8 mouse cellular contexts compared by ENCODE assay signal in genomic region chr2:5951621-5952211, GRCm38 (mm10). TPM values are rescaled to one million over a fixed set of nuclear protein-coding genes. Genes with fewer than 3 reads are reported as not detected.
A peak's percentile ranks its signal among the peaks of the same experiment; 100 is the strongest.
DNase-seq lines count a peak whose midpoint lies in the region; ATAC-seq and TF ChIP-seq lines count a peak whose summit lies in the region.

No protein-coding gene starts in this region.

- peak overlapping the region; percentile 96 for H3K9ac ChIP-seq in kidney, postnatal 0 days (ENCODE audit: low read depth, low read length)
- H3K9ac ChIP-seq in hindbrain, embryonic 14.5 days: peak overlapping the region; percentile 94
- peak overlapping the region; percentile 96 for H3K9ac ChIP-seq in lung, embryonic 16.5 days (ENCODE audit: low read length)
- H3K9ac ChIP-seq in stomach, embryonic 15.5 days: peak overlapping the region; percentile 94

- ATAC-seq in kidney, postnatal 0 days (replicated peaks; ENCODE audit: low FRiP score, low read depth): peak; percentile 69
- no peak for ATAC-seq in G1E (ENCODE audit: extremely low read depth, insufficient number of reproducible peaks, low FRiP score, poor library complexity, severe bottlenecking)
- ATAC-seq in hindbrain, embryonic 14.5 days (ENCODE audit: low FRiP score): peak; percentile 70; the same call in 1 of the 2 replicates
- peak; percentile 69 for ATAC-seq in lung, embryonic 16.5 days (ENCODE audit: low read depth)
- ATAC-seq in stomach, embryonic 15.5 days (ENCODE audit: insufficient read depth, low FRiP score, low read depth): peak; percentile 44

- no peaks in the 10 kb centered on the region for H3K9me3 ChIP-seq in kidney, postnatal 0 days (replicated peaks; ENCODE audit: low read length)
- no peaks in the 10 kb centered on the region for H3K9me3 ChIP-seq in G1E (replicated peaks)
- no peaks in the 10 kb centered on the region for H3K9me3 ChIP-seq in hindbrain, embryonic 14.5 days (ENCODE audit: control insufficient read depth, low read length)
- H3K9me3 ChIP-seq in lung, embryonic 16.5 days (ENCODE audit: control insufficient read depth, low read length): no peaks in the 10 kb centered on the region
- H3K9me3 ChIP-seq in stomach, embryonic 15.5 days: no peaks in the 10 kb centered on the region

- peaks cover 3% of the 10 kb centered on the region; the same call in 1 of the 2 replicates for H3K4me1 ChIP-seq in kidney, postnatal 0 days (replicated peaks; ENCODE audit: insufficient read depth, low read length)
- peaks cover 16% of the 10 kb centered on the region for H3K4me1 ChIP-seq in G1E (ENCODE audit: insufficient read depth, low read depth, low read length)
- peaks cover 14% of the 10 kb centered on the region for H3K4me1 ChIP-seq in hindbrain, embryonic 14.5 days (replicated peaks; ENCODE audit: control insufficient read depth, insufficient read depth, low read length)
- peaks cover 6% of the 10 kb centered on the region; the same call in 1 of the 2 replicates for H3K4me1 ChIP-seq in lung, embryonic 16.5 days (replicated peaks; ENCODE audit: control insufficient read depth, insufficient read depth, low read length)
- H3K4me1 ChIP-seq in stomach, embryonic 15.5 days: 0 out of 2 replicates have a peak, but pooled peaks cover 2% of the 10 kb centered on the region

- no peak for TF ChIP-seq CTCF in kidney, postnatal 0 days (IDR thresholded peaks at IDR 0.05; ENCODE audit: low read depth)
- no peak for TF ChIP-seq CTCF in G1E (IDR thresholded peaks at IDR 0.05; ENCODE audit: low read depth, low read length)

- peak overlapping the region; percentile 98 for H3K4me3 ChIP-seq in kidney, postnatal 0 days (replicated peaks; ENCODE audit: low read depth, low read length)
- H3K4me3 ChIP-seq in G1E (ENCODE audit: low read depth, low read length): peak overlapping the region; percentile 97
- H3K4me3 ChIP-seq in hindbrain, embryonic 14.5 days (replicated peaks; ENCODE audit: low read length): peak overlapping the region; percentile 79
- peak overlapping the region; percentile 67 for H3K4me3 ChIP-seq in lung, embryonic 16.5 days (ENCODE audit: low read length)
- peak overlapping the region; percentile 81 for H3K4me3 ChIP-seq in stomach, embryonic 15.5 days (replicated peaks)

- WGBS in kidney, postnatal 0 days: under 1% methylated on average over 45 of the region's 46 CpGs
- under 1% methylated on average over 45 of the region's 46 CpGs for WGBS in hindbrain, embryonic 14.5 days
- under 1% methylated on average over 46 of the region's 46 CpGs for WGBS in lung, embryonic 16.5 days
- WGBS in stomach, embryonic 15.5 days: 1% methylated on average over 46 of the region's 46 CpGs

- H3K36me3 ChIP-seq in kidney, postnatal 0 days (ENCODE audit: insufficient read depth, low read length): no peaks in the 10 kb centered on the region
- peaks cover 10% of the 10 kb centered on the region for H3K36me3 ChIP-seq in G1E (replicated peaks)
- no peaks in the 10 kb centered on the region for H3K36me3 ChIP-seq in hindbrain, embryonic 14.5 days (replicated peaks; ENCODE audit: control insufficient read depth, insufficient read depth)
- no peaks in the 10 kb centered on the region for H3K36me3 ChIP-seq in lung, embryonic 16.5 days (ENCODE audit: control insufficient read depth, insufficient read depth, low read length)
- no peaks in the 10 kb centered on the region for H3K36me3 ChIP-seq in stomach, embryonic 15.5 days

- H3K4me2 ChIP-seq in kidney, postnatal 0 days (ENCODE audit: low read length): peak overlapping the region; percentile 90
- peak overlapping the region; percentile 92 for H3K4me2 ChIP-seq in hindbrain, embryonic 14.5 days (replicated peaks)
- H3K4me2 ChIP-seq in lung, embryonic 16.5 days (ENCODE audit: low read depth, low read length): peak overlapping the region; percentile 79
- H3K4me2 ChIP-seq in stomach, embryonic 15.5 days: peak overlapping the region; percentile 68

- H3K27ac ChIP-seq in kidney, postnatal 0 days: peak overlapping the region; percentile 96
- peak overlapping the region; percentile 86 for H3K27ac ChIP-seq in hindbrain, embryonic 14.5 days
- H3K27ac ChIP-seq in lung, embryonic 16.5 days (ENCODE audit: low read length): peak overlapping the region; percentile 86
- H3K27ac ChIP-seq in stomach, embryonic 15.5 days: peak overlapping the region; percentile 84

- DNase-seq in kidney, postnatal 0 days (ENCODE audit: low spot score): peak; percentile 79
- DNase-seq in kidney, adult 8-10 months: no peak
- peak; percentile 25 for DNase-seq in G1E (ENCODE audit: low spot score)
- DNase-seq in c-Kit-negative CD71-positive TER-119-positive erythroid progenitor cells, embryonic 14.5 days (ENCODE audit: low read depth, low spot score): peak; percentile 29
- DNase-seq in hindbrain, embryonic 14.5 days (ENCODE audit: low spot score): peak; percentile 27
- DNase-seq in frontal cortex, postnatal 36 days (ENCODE audit: low spot score in 2 of 2): no peak

- no peaks in the 10 kb centered on the region for H3K27me3 ChIP-seq in kidney, postnatal 0 days (ENCODE audit: insufficient read depth, low read length)
- no peaks in the 10 kb centered on the region for H3K27me3 ChIP-seq in G1E (ENCODE audit: insufficient read depth, low read length)
- no peaks in the 10 kb centered on the region for H3K27me3 ChIP-seq in hindbrain, embryonic 14.5 days (ENCODE audit: control insufficient read depth, insufficient read depth, low read length)
- H3K27me3 ChIP-seq in lung, embryonic 16.5 days (ENCODE audit: control insufficient read depth, insufficient read depth, low read depth, low read length): no peaks in the 10 kb centered on the region
- no peaks in the 10 kb centered on the region for H3K27me3 ChIP-seq in stomach, embryonic 15.5 days (replicated peaks)

RNA-seq across cellular contexts. Expression of gene Upf2, which starts 0.4 kb away (rescaled TPM):
- 7.3 and 8.0 TPM in 2 replicates for polyA plus RNA-seq in kidney, postnatal 0 days (2015; fragmentation: Nextera tagmentation; extraction: Ambion mirVana)
- total RNA-seq in G1E (2014; fragmentation: Nextera tagmentation) (46.0 and 48.8 TPM in 2 replicates), G1E (2017) (22.0 and 27.9 TPM in 2 replicates)
- 4.7 and 6.2 TPM in 2 replicates for polyA plus RNA-seq in G1E (2012)
- 7.9 and 8.1 TPM in 2 replicates for polyA plus RNA-seq in hindbrain, embryonic 14.5 days (2014; fragmentation: Nextera tagmentation; extraction: Ambion mirVana)
- 9.2 and 10.1 TPM in 2 replicates for polyA plus RNA-seq in lung, embryonic 16.5 days (2015; fragmentation: Nextera tagmentation; extraction: Ambion mirVana)
- polyA plus RNA-seq in stomach, embryonic 15.5 days (2015; fragmentation: Nextera tagmentation; extraction: Ambion mirVana): 9.5 and 10.2 TPM in 2 replicates

RNA-seq across cellular contexts. Expression of gene Dhtkd1, which starts 9.1 kb away (rescaled TPM):
- 1.8 and 2.2 TPM in 2 replicates for polyA plus RNA-seq in kidney, postnatal 0 days (2015; fragmentation: Nextera tagmentation; extraction: Ambion mirVana)
- total RNA-seq in G1E (2014; fragmentation: Nextera tagmentation) (not detected in 2 replicates), G1E (2017) (0.11 TPM in 1 of 2 replicates, not detected in the other)
- 0.02 TPM in 1 of 2 replicates, not detected in the other for polyA plus RNA-seq in G1E (2012)
- 4.0 and 5.2 TPM in 2 replicates for polyA plus RNA-seq in hindbrain, embryonic 14.5 days (2014; fragmentation: Nextera tagmentation; extraction: Ambion mirVana)
- polyA plus RNA-seq in lung, embryonic 16.5 days (2015; fragmentation: Nextera tagmentation; extraction: Ambion mirVana): 1.9 and 3.5 TPM in 2 replicates
- polyA plus RNA-seq in stomach, embryonic 15.5 days (2015; fragmentation: Nextera tagmentation; extraction: Ambion mirVana): 3.0 and 3.7 TPM in 2 replicates

RNA-seq across cellular contexts. Expression of gene Sec61a2, which starts 56.5 kb away (rescaled TPM):
- 36.6 and 43.2 TPM in 2 replicates for polyA plus RNA-seq in kidney, postnatal 0 days (2015; fragmentation: Nextera tagmentation; extraction: Ambion mirVana)
- total RNA-seq in G1E (2014; fragmentation: Nextera tagmentation): 116 and 120 TPM in 2 replicates
- total RNA-seq in G1E (2017): 36.4 and 46.5 TPM in 2 replicates
- 2.5 and 2.9 TPM in 2 replicates for polyA plus RNA-seq in G1E (2012)
- 108 and 109 TPM in 2 replicates for polyA plus RNA-seq in hindbrain, embryonic 14.5 days (2014; fragmentation: Nextera tagmentation; extraction: Ambion mirVana)
- 65.9 and 68.1 TPM in 2 replicates for polyA plus RNA-seq in lung, embryonic 16.5 days (2015; fragmentation: Nextera tagmentation; extraction: Ambion mirVana)
- polyA plus RNA-seq in stomach, embryonic 15.5 days (2015; fragmentation: Nextera tagmentation; extraction: Ambion mirVana): 67.5 and 77.9 TPM in 2 replicates

Comparison
In these comparisons a context has a peak if more than half of its experiments do, and no peak if none do; other contexts are left out.
1. DNase-seq: peak in kidney, postnatal 0 days (single experiment), G1E (single experiment), c-Kit-negative CD71-positive TER-119-positive erythroid progenitor cells, embryonic 14.5 days (single experiment) and hindbrain, embryonic 14.5 days (single experiment); none in kidney, adult 8-10 months (0 of 2) and frontal cortex, postnatal 36 days (0 of 2).
2. Peak in every context shown above with its lines, with median percentiles within 50 percentile points of each other: H3K27ac ChIP-seq, H3K4me2 ChIP-seq, H3K4me3 ChIP-seq and H3K9ac ChIP-seq.